Mouse (Mus musculus): ENCODE measurements around the gene Csnk1d. TPM values are rescaled to one million over a fixed set of nuclear protein-coding genes. Genes with fewer than 3 reads are reported as not detected.

The Csnk1d gene
- polyA plus RNA-seq, 1 experiment from 2014 or later, result 36.8 TPM

- Histone ChIP-seq H3K4me3 (ENCODE audit: low read depth, low read length) (peak overlapping the region; percentile 41), H3K27ac (ENCODE audit: low read length) (peak overlapping the region; percentile 98), H3K9ac (ENCODE audit: low read depth, low read length) (peak overlapping the region; percentile 61), H3K9me3 (replicated peaks; ENCODE audit: control insufficient read depth, low read length) (no peaks in the 10 kb centered on the region), H3K27me3 (ENCODE audit: control insufficient read depth, insufficient read depth, low read depth, low read length) (no peaks in the 10 kb centered on the region), H3K4me2 (ENCODE audit: low read depth, low read length) (peak overlapping the region; percentile 68), H3K36me3 (ENCODE audit: control insufficient read depth, insufficient read depth) (peaks cover 30% of the 10 kb centered on the region), H3K4me1 (ENCODE audit: control insufficient read depth, low read depth, low read length) (peaks cover 44% of the 10 kb centered on the region)
- ATAC-seq (ENCODE audit: low read depth), result peak; percentile 91
- 19% methylated on average over 9 of the region's 9 CpGs for WGBS (ENCODE audit: insufficient replicate concordance)
These were observed 10.6 kb downstream of the Csnk1d start for GRCm38 (mm10) chr11:120980427-120981035.

- peak overlapping the region; percentile 41 for H3K4me3 ChIP-seq (ENCODE audit: low read depth, low read length)
- H3K9ac ChIP-seq (ENCODE audit: low read depth, low read length), result peak overlapping the region; percentile 61
- H3K4me1 ChIP-seq (ENCODE audit: control insufficient read depth, low read depth, low read length), result peaks cover 40% of the 10 kb centered on the region
- H3K9me3 ChIP-seq (replicated peaks; ENCODE audit: control insufficient read depth, low read length), result no peaks in the 10 kb centered on the region
- peak; percentile 76 for ATAC-seq (ENCODE audit: low read depth)
- no peaks in the 10 kb centered on the region for H3K27me3 ChIP-seq (ENCODE audit: control insufficient read depth, insufficient read depth, low read depth, low read length)
- peaks cover 36% of the 10 kb centered on the region for H3K36me3 ChIP-seq (ENCODE audit: control insufficient read depth, insufficient read depth)
- H3K27ac ChIP-seq (ENCODE audit: low read length), result peak overlapping the region; percentile 98
- 43% methylated on average over 8 of the region's 8 CpGs for WGBS (ENCODE audit: insufficient replicate concordance)
- H3K4me2 ChIP-seq (ENCODE audit: low read depth, low read length), result peak overlapping the region; percentile 68
These were observed 11.3 kb downstream of the Csnk1d start for GRCm38 (mm10) chr11:120979711-120980426.

- no peak for ATAC-seq (ENCODE audit: low read depth)
- Histone ChIP-seq H3K9me3 (replicated peaks; ENCODE audit: control insufficient read depth, low read length) (no peaks in the 10 kb centered on the region), H3K27ac (ENCODE audit: low read length) (no peak overlapping the region), H3K4me1 (ENCODE audit: control insufficient read depth, low read depth, low read length) (no peaks in the 10 kb centered on the region), H3K36me3 (ENCODE audit: control insufficient read depth, insufficient read depth) (peaks cover 70% of the 10 kb centered on the region), H3K9ac (ENCODE audit: low read depth, low read length) (no peak overlapping the region), H3K27me3 (ENCODE audit: control insufficient read depth, insufficient read depth, low read depth, low read length) (no peaks in the 10 kb centered on the region), H3K4me3 (ENCODE audit: low read depth, low read length) (no peak overlapping the region), H3K4me2 (ENCODE audit: low read depth, low read length) (no peak overlapping the region)
- WGBS (ENCODE audit: insufficient replicate concordance), result 68% methylated on average over 6 of the region's 6 CpGs
These were observed 17.8 kb downstream of the Csnk1d start for GRCm38 (mm10) chr11:120973318-120973717.

- no peaks in the 10 kb centered on the region for H3K9me3 ChIP-seq (replicated peaks; ENCODE audit: control insufficient read depth, low read length)
- H3K27ac ChIP-seq (ENCODE audit: low read length), result no peak overlapping the region
- H3K9ac ChIP-seq (ENCODE audit: low read depth, low read length), result no peak overlapping the region
- H3K4me1 ChIP-seq (ENCODE audit: control insufficient read depth, low read depth, low read length), result no peaks in the 10 kb centered on the region
- peak; percentile 61 for ATAC-seq (ENCODE audit: low read depth)
- no peak overlapping the region for H3K4me2 ChIP-seq (ENCODE audit: low read depth, low read length)
- no peaks in the 10 kb centered on the region for H3K27me3 ChIP-seq (ENCODE audit: control insufficient read depth, insufficient read depth, low read depth, low read length)
- WGBS (ENCODE audit: insufficient replicate concordance), result 75% methylated on average over 5 of the region's 5 CpGs
- H3K36me3 ChIP-seq (ENCODE audit: control insufficient read depth, insufficient read depth), result peaks cover 83% of the 10 kb centered on the region
- H3K4me3 ChIP-seq (ENCODE audit: low read depth, low read length), result no peak overlapping the region
These were observed 19.9 kb downstream of the Csnk1d start for GRCm38 (mm10) chr11:120971237-120971636.

GRCm38 (mm10) chr11:120969742-120970141 lies 21.4 kb downstream of the Csnk1d start:
- H3K4me2 ChIP-seq (ENCODE audit: low read depth, low read length), result no peak overlapping the region
- H3K9ac ChIP-seq (ENCODE audit: low read depth, low read length), result no peak overlapping the region
- no peak for ATAC-seq (ENCODE audit: low read depth)
- H3K36me3 ChIP-seq (ENCODE audit: control insufficient read depth, insufficient read depth), result peaks cover 90% of the 10 kb centered on the region
- H3K27me3 ChIP-seq (ENCODE audit: control insufficient read depth, insufficient read depth, low read depth, low read length), result no peaks in the 10 kb centered on the region
- H3K4me3 ChIP-seq (ENCODE audit: low read depth, low read length), result no peak overlapping the region
- 86% methylated on average over 5 of the region's 5 CpGs for WGBS (ENCODE audit: insufficient replicate concordance)
- H3K9me3 ChIP-seq (replicated peaks; ENCODE audit: control insufficient read depth, low read length), result no peaks in the 10 kb centered on the region
- no peaks in the 10 kb centered on the region for H3K4me1 ChIP-seq (ENCODE audit: control insufficient read depth, low read depth, low read length)
- no peak overlapping the region for H3K27ac ChIP-seq (ENCODE audit: low read length)

- no peaks in the 10 kb centered on the region for H3K27me3 ChIP-seq (ENCODE audit: control insufficient read depth, insufficient read depth, low read depth, low read length)
- H3K4me2 ChIP-seq (ENCODE audit: low read depth, low read length), result no peak overlapping the region
- H3K4me1 ChIP-seq (ENCODE audit: control insufficient read depth, low read depth, low read length), result no peaks in the 10 kb centered on the region
- ATAC-seq (ENCODE audit: low read depth), result no peak
- H3K9me3 ChIP-seq (replicated peaks; ENCODE audit: control insufficient read depth, low read length), result no peaks in the 10 kb centered on the region
- no peak overlapping the region for H3K27ac ChIP-seq (ENCODE audit: low read length)
- no peak overlapping the region for H3K9ac ChIP-seq (ENCODE audit: low read depth, low read length)
- 81% methylated on average over 4 of the region's 4 CpGs for WGBS (ENCODE audit: insufficient replicate concordance)
- peaks cover 89% of the 10 kb centered on the region for H3K36me3 ChIP-seq (ENCODE audit: control insufficient read depth, insufficient read depth)
- no peak overlapping the region for H3K4me3 ChIP-seq (ENCODE audit: low read depth, low read length)
These were observed 25.5 kb downstream of the Csnk1d start for GRCm38 (mm10) chr11:120965587-120965986.

- WGBS (ENCODE audit: insufficient replicate concordance), result 88% methylated on average over 10 of the region's 10 CpGs
- no peak for ATAC-seq (ENCODE audit: low read depth)
- no peak overlapping the region for H3K9ac ChIP-seq (ENCODE audit: low read depth, low read length)
These were observed 26.7 kb downstream of the Csnk1d start for GRCm38 (mm10) chr11:120964195-120965157.

GRCm38 (mm10) chr11:120962909-120963308 lies 28.2 kb downstream of the Csnk1d start:
- 80% methylated on average over 7 of the region's 7 CpGs for WGBS (ENCODE audit: insufficient replicate concordance)
- no peaks in the 10 kb centered on the region for H3K9me3 ChIP-seq (replicated peaks; ENCODE audit: control insufficient read depth, low read length)
- H3K27me3 ChIP-seq (ENCODE audit: control insufficient read depth, insufficient read depth, low read depth, low read length), result no peaks in the 10 kb centered on the region
- no peak overlapping the region for H3K4me3 ChIP-seq (ENCODE audit: low read depth, low read length)
- no peak for ATAC-seq (ENCODE audit: low read depth)
- H3K36me3 ChIP-seq (ENCODE audit: control insufficient read depth, insufficient read depth), result peaks cover 74% of the 10 kb centered on the region
- H3K4me2 ChIP-seq (ENCODE audit: low read depth, low read length), result no peak overlapping the region
- peaks cover 15% of the 10 kb centered on the region for H3K4me1 ChIP-seq (ENCODE audit: control insufficient read depth, low read depth, low read length)
- no peak overlapping the region for H3K27ac ChIP-seq (ENCODE audit: low read length)
- H3K9ac ChIP-seq (ENCODE audit: low read depth, low read length), result no peak overlapping the region

More at GRCm38 (mm10) chr11:120964195-120965157, 26.7 kb downstream of the Csnk1d start:
- H3K27me3 ChIP-seq (ENCODE audit: control insufficient read depth, insufficient read depth, low read depth, low read length), result no peaks in the 10 kb centered on the region
- no peak overlapping the region for H3K4me3 ChIP-seq (ENCODE audit: low read depth, low read length)
- peaks cover 80% of the 10 kb centered on the region for H3K36me3 ChIP-seq (ENCODE audit: control insufficient read depth, insufficient read depth)
- no peaks in the 10 kb centered on the region for H3K9me3 ChIP-seq (replicated peaks; ENCODE audit: control insufficient read depth, low read length)
- peaks cover under 1% of the 10 kb centered on the region for H3K4me1 ChIP-seq (ENCODE audit: control insufficient read depth, low read depth, low read length)
- no peak overlapping the region for H3K27ac ChIP-seq (ENCODE audit: low read length)
- H3K4me2 ChIP-seq (ENCODE audit: low read depth, low read length), result no peak overlapping the region
